Mouse (Mus musculus) forebrain, embryonic 11.5 days (tissue): ENCODE results near the gene Hs2st1. TPM values are rescaled to one million over a fixed set of nuclear protein-coding genes. Genes with fewer than 3 reads are reported as not detected.

ENCODE experiments used
- ATAC-seq: fragments of 200-750 bp; cut with Nextera tagmentation; replicated peaks from 2 replicates; pipeline ENCODE4 v1.8.0; 2017; ENCODE audit warnings: moderate TSS enrichment; ENCODE audit not compliant: low FRiP score
- DNase-seq: peaks from one replicate; pipeline ENCODE4 v3.0.0-alpha.2; 2017; ENCODE audit warnings: low spot score
- H3K27ac ChIP-seq: fragments of 300-500 bp; sonication (generic); 2 replicates; pipeline ENCODE4 v1.5.1; 2014; ENCODE audit warnings: low read depth, low read length
- H3K27me3 ChIP-seq: fragments of 300-500 bp; sonication (generic); 2 replicates; pipeline ENCODE4 v1.6.1; 2014; ENCODE audit warnings: mild to moderate bottlenecking, low read length, mixed read lengths; ENCODE audit not compliant: control insufficient read depth, insufficient read depth
- H3K36me3 ChIP-seq: fragments of 300-500 bp; sonication (generic); 2 replicates; pipeline ENCODE4 v1.6.1; 2014; ENCODE audit warnings: mild to moderate bottlenecking, low read length, moderate library complexity, mixed read lengths; ENCODE audit not compliant: control insufficient read depth, insufficient read depth
- H3K4me1 ChIP-seq: fragments of 300-500 bp; sonication (generic); replicated peaks from 2 replicates; pipeline ENCODE4 v1.6.1; 2014; ENCODE audit warnings: low read length, mixed read lengths; ENCODE audit not compliant: control insufficient read depth, insufficient read depth
- H3K4me2 ChIP-seq: fragments of 300-500 bp; sonication (generic); 2 replicates; pipeline ENCODE4 v1.6.1; 2014; ENCODE audit warnings: low read depth, mild to moderate bottlenecking, low read length, moderate library complexity, mixed read lengths; ENCODE audit not compliant: severe bottlenecking
- H3K4me3 ChIP-seq: fragments of 300-500 bp; sonication (generic); 2 replicates; pipeline ENCODE4 v1.5.1; 2014; ENCODE audit warnings: low read depth, low read length
- H3K9ac ChIP-seq: fragments of 300-500 bp; sonication (generic); 2 replicates; pipeline ENCODE4 v1.6.1; 2014; ENCODE audit warnings: low read length
- H3K9me3 ChIP-seq: fragments of 300-500 bp; sonication (generic); 2 replicates; pipeline ENCODE4 v1.6.1; 2016; ENCODE audit warnings: low read length, mixed read lengths; ENCODE audit not compliant: control insufficient read depth
- WGBS: fragments of 180-500 bp; shearing (Covaris S2); extraction: QIAGEN DNeasy Blood & Tissue Kit; methylation state at CpG from one replicate; pipeline ENCODE4 v1.1.7; 2014; 5-methylcytosine and 5-hydroxymethylcytosine counted together
- polyA plus RNA-seq: library from polyadenylated mRNA; unstranded; fragments of >200 nt; fragmentation: Nextera tagmentation; extraction: Ambion mirVana; gene quantifications from 2 replicates; pipeline ENCODE4 v1.2.1, GENCODE M21; 2014

Gene Hs2st1
- polyA plus RNA-seq, 1 experiment from 2014 or later, result 25.3 TPM

GRCm38 (mm10) chr3:144513169-144514121 is 56.5 kb downstream of the Hs2st1 start:
- no peaks in the 10 kb centered on the region for H3K4me1 ChIP-seq
- ATAC-seq (no peak), DNase-seq (no peak)
- H3K4me3 ChIP-seq, result no peak overlapping the region
- no peaks in the 10 kb centered on the region for H3K9me3 ChIP-seq
- no peak overlapping the region for H3K4me2 ChIP-seq
- H3K27ac ChIP-seq, result no peak overlapping the region
- no peaks in the 10 kb centered on the region for H3K36me3 ChIP-seq
- H3K9ac ChIP-seq, result no peak overlapping the region
- 92% methylated on average over 16 of the region's 16 CpGs for WGBS
- H3K27me3 ChIP-seq, result no peaks in the 10 kb centered on the region

GRCm38 (mm10) chr3:144510724-144511123 is 59.3 kb downstream of the Hs2st1 start:
- DNase-seq (no peak), ATAC-seq (no peak)
- H3K27ac ChIP-seq, result no peak overlapping the region
- no peaks in the 10 kb centered on the region for H3K9me3 ChIP-seq
- H3K9ac ChIP-seq, result no peak overlapping the region
- peaks cover 7% of the 10 kb centered on the region; the same call in 1 of the 2 replicates for H3K4me1 ChIP-seq
- H3K36me3 ChIP-seq, result no peaks in the 10 kb centered on the region
- H3K4me3 ChIP-seq, result no peak overlapping the region
- H3K4me2 ChIP-seq, result no peak overlapping the region
- H3K27me3 ChIP-seq, result no peaks in the 10 kb centered on the region
- WGBS, result 91% methylated on average over 3 of the region's 3 CpGs

DNA sequence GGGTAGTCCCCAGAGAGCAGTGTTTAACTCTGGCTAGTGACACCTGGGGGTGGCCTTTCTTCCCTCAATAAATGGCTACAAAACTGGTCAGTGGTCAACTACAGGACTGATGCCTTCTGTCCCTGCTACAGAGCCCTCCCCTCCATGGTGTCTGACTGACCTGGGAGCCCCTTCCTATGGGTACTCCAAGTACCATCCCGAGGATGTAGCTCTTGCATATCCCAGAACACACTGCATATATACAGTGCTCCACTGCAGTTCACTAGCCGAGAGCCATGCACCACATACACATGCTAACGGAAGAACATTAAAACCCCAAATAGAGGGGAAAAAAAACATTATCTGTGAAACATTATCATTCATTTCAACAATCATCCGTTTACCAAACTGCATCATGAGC is 61.6 kb downstream of the Hs2st1 start:
- H3K4me3 ChIP-seq, result no peak overlapping the region
- H3K27me3 ChIP-seq, result no peaks in the 10 kb centered on the region
- WGBS, result 92% methylated on average over 4 of the region's 4 CpGs
- no peak for DNase-seq
- H3K9ac ChIP-seq, result no peak overlapping the region
- no peak for ATAC-seq
- no peak overlapping the region for H3K4me2 ChIP-seq
- no peak overlapping the region for H3K27ac ChIP-seq
- H3K4me1 ChIP-seq, result peaks cover 7% of the 10 kb centered on the region; the same call in 1 of the 2 replicates
- H3K36me3 ChIP-seq, result no peaks in the 10 kb centered on the region
- no peaks in the 10 kb centered on the region for H3K9me3 ChIP-seq

DNA sequence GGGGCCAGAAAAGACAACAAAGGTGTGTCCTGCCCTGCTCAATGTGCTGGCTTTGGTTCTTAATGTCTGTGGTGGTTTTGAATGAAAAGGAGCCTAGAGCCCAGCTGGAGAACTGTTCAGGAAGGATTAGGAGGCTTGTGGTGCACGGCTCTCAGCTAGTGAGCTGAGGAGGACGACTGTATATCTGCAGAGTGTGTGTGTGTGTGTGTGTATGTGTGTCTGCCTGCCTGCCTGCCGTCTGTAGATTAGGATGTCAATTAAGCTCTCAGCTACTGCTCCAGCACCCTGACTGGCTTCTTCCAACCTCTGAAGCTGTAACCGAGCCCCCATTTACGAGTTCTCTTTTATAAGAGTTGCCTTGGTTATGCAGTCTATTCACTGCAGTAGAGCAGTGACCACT is 62.1 kb downstream of the Hs2st1 start:
- H3K27ac ChIP-seq, result no peak overlapping the region
- H3K4me2 ChIP-seq, result no peak overlapping the region
- no peaks in the 10 kb centered on the region for H3K36me3 ChIP-seq
- H3K9ac ChIP-seq, result no peak overlapping the region
- peaks cover 7% of the 10 kb centered on the region; the same call in 1 of the 2 replicates for H3K4me1 ChIP-seq
- WGBS, result 51% methylated on average over 5 of the region's 5 CpGs
- H3K9me3 ChIP-seq, result no peaks in the 10 kb centered on the region
- no peak overlapping the region for H3K4me3 ChIP-seq
- ATAC-seq, result no peak
- no peak for DNase-seq
- no peaks in the 10 kb centered on the region for H3K27me3 ChIP-seq

DNA sequence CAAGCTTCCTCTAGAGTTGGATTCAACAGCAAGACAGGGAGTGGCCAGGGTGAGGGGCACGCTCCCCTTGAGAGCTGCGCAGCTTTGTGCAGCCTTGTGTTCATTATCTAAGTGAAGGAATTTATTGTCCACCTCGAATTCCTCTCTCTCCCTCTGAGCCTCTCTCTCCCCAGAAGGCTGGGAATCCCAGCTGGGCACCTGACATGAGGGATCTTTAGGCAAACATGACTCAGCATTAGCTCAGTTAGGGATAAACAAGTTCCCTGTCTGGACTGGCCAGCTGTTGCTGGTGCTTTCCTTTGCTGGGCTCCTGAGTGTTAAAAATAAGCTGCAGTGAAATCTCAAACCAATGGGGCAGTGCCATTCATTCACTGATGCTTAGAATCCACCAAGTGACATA is 63.8 kb downstream of the Hs2st1 start:
- Histone ChIP-seq H3K9ac (no peak overlapping the region), H3K4me3 (no peak overlapping the region), H3K27ac (no peak overlapping the region), H3K4me1 (peaks cover 7% of the 10 kb centered on the region; the same call in 1 of the 2 replicates), H3K27me3 (no peaks in the 10 kb centered on the region), H3K9me3 (no peaks in the 10 kb centered on the region), H3K4me2 (no peak overlapping the region), H3K36me3 (no peaks in the 10 kb centered on the region)
- ATAC-seq, result 0 out of 2 replicates have a peak, but pooled peaks have one; percentile 21
- WGBS, result 30% methylated on average over 3 of the region's 3 CpGs
- DNase-seq, result no peak

- DNase-seq, result no peak
- WGBS, result 75% methylated on average over 7 of the region's 7 CpGs
These were observed 68.1 kb downstream of the Hs2st1 start for GRCm38 (mm10) chr3:144501930-144502329.

DNA sequence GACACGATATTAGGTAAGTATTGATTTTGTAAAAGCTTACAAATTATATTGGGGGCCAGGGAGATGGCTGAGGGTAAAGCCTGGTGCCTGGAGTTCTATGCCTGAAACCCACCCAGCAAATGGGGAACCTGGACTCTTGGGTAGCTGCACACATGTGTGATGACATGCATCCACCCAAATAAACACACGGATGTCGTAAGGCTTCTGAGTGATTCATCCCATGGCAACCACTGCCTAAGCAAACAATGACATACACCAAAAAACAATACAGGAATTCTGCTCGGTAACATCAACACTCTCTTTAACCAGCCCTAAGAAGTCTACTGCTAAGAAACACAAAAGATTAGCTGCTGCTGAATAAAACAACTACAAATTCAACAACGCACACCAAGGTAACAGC is 73.2 kb downstream of the Hs2st1 start:
- Histone ChIP-seq H3K4me2 (no peak overlapping the region), H3K27ac (no peak overlapping the region), H3K9ac (no peak overlapping the region), H3K9me3 (no peaks in the 10 kb centered on the region), H3K4me1 (no peaks in the 10 kb centered on the region), H3K27me3 (no peaks in the 10 kb centered on the region), H3K36me3 (no peaks in the 10 kb centered on the region), H3K4me3 (no peak overlapping the region)
- ATAC-seq, result no peak
- WGBS, result 88% methylated on average over 5 of the region's 5 CpGs
- no peak for DNase-seq

More at GRCm38 (mm10) chr3:144501930-144502329, 68.1 kb downstream of the Hs2st1 start:
- no peak overlapping the region for H3K4me3 ChIP-seq
- peaks cover 6% of the 10 kb centered on the region; the same call in 1 of the 2 replicates for H3K4me1 ChIP-seq
- H3K9ac ChIP-seq, result no peak overlapping the region
- ATAC-seq, result no peak
- H3K27me3 ChIP-seq, result no peaks in the 10 kb centered on the region
- H3K36me3 ChIP-seq, result no peaks in the 10 kb centered on the region
- H3K4me2 ChIP-seq, result no peak overlapping the region
- H3K9me3 ChIP-seq, result no peaks in the 10 kb centered on the region
- H3K27ac ChIP-seq, result no peak overlapping the region

DNA sequence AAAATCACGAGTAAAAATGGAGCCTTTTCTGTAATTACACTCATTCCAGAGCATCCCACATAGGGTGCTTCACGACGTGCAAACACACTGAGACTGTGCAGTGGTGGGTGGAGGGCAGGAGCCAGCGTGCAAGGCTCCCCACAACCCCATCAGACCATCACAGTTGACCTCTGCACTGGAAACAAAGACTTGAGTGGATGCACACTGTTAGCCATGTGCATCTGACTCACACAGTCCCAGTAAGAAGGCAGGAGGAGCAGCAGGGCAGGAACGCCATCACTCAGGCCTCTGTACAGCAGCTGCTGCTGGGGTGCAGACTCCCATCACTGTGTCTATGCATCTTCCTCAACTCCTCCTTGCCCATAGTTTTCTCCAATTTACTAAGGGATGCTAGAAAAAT is 75.1 kb downstream of the Hs2st1 start:
- DNase-seq (no peak), ATAC-seq (peak; percentile 42; the same call in 1 of the 2 replicates)
- WGBS, result 68% methylated on average over 5 of the region's 5 CpGs
- Histone ChIP-seq H3K36me3 (no peaks in the 10 kb centered on the region), H3K9me3 (no peaks in the 10 kb centered on the region), H3K9ac (no peak overlapping the region), H3K4me2 (no peak overlapping the region), H3K27ac (no peak overlapping the region), H3K4me1 (no peaks in the 10 kb centered on the region), H3K27me3 (no peaks in the 10 kb centered on the region), H3K4me3 (no peak overlapping the region)
